Mouse (Mus musculus) v-Abl transformed pro-B cells (cell line): ENCODE results near the gene Cped1.
"Not testable (repeated sequence)": the region's sequence is repeated elsewhere in the genome, so short reads cannot be mapped to it uniquely, and the experiment has no call there.

Source experiments
- in situ Hi-C, 2 experiments: fragments of 400-800 bp; cut with MboI; formaldehyde crosslinking; loops; one replicate each; pipeline ENCODE4 v1.15.1; 2025; ENCODE audit not compliant: unreplicated experiment in 2 of 2

Cped1 gene

DNA sequence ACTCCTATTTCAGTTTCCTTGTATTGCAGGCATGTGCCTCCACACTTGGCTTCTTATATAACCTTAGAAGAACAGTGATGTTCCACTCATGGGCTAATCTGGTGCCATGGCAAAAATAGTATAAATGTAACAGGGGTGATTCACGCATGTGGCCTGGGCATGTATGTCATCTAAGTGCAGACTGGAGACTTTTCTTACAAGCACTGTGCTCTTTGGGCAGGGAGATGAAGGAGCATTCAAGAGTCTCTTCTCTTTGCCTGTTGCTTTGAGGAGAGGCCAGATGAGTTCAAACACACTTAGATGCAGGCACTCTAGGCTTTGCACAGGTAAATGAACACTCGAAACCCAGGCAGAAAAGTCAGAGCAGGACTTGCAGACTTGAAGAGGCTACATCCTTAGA lies 38.5 kb downstream of the Cped1 start:
- in situ Hi-C loops = no loop called here

DNA sequence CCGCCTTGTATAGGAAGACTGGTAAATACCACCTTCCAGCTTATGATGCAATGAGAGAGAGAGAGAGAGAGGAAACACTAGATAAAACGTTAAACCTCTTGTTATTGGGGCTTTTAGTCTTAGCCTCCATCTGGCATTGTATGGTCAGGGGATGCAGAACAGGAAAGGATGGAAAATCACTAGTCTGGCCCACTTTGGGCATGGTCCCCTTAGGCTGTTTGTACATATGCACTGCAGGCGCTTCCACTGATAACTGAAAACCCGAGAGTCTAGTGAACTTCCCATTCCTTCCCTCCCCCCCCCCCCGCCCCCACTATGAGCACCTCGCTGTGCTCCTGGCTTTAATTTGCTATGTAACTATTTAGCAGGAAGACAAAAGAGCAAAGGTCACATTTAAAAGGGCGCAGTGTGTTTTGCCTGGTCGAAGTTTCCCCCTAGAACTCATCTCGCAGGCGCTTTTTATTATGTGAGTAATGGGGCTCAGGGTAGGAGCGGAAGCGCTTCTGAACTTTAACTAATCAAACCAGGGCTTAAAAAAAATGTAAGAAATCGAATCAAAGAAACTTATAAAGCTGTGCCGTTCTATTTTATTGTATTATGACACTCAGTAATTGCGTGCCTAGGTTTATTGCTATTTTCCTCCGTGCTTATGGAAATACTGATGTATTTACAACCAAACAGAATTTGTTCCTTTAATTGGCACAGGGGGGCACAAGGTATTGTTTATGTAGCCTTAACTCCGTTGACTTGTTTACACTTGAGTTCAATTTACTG lies 40.1 kb downstream of the Cped1 start:
- in situ Hi-C loops = no loop called here

GRCm38 (mm10) chr6:22026358-22026673 lies 40.6 kb downstream of the Cped1 start:
- in situ Hi-C loops = no loop called here

- in situ Hi-C loops = no loop called here
Observed at GRCm38 (mm10) chr6:22026761-22027594, 41.3 kb downstream of the Cped1 start.

- in situ Hi-C loops = no loop called here
Observed at GRCm38 (mm10) chr6:22027854-22028253, 42.1 kb downstream of the Cped1 start.

DNA sequence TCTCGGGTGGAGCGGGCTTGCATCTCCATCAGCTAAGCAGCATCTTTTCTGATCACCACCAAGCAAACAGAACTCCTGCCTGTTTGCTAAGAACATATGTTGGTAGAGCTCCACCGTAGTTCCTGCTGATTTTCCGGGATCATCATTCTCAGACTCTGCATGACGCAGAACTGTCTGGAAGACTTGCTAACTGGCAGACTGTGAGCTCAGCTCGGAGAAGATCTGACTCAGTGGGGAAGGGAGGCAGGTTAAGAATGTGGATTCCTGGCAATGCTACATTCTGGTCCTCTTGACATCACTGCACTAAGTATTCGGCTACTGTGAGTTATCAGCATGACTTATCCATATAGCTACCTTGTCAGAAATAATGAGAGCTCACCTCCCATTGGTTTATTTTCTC lies 44.7 kb downstream of the Cped1 start:
- in situ Hi-C loops = no loop called here

GRCm38 (mm10) chr6:22033188-22033587 lies 47.5 kb downstream of the Cped1 start:
- in situ Hi-C loops = no loop called here

DNA sequence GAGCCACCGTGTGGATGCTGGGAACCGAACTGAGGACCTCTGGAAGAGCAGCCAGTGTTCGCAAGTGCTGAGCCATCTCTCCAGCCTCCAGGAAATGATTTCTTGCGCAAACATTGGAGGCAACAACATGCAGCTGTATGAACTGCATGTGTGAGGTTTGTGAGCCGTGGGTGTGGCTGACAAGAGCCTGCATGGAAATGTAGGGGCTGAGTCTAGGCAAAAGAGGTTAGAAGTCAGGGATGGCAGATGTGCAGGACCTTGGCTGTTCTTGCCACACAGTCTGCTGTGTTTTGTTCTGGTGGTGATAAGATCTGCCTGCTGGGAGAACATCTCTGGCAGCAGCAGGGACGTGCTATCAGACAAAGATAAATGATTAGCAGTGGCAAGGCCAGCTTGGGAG lies 49.7 kb downstream of the Cped1 start:
- in situ Hi-C loops = no loop called here

DNA sequence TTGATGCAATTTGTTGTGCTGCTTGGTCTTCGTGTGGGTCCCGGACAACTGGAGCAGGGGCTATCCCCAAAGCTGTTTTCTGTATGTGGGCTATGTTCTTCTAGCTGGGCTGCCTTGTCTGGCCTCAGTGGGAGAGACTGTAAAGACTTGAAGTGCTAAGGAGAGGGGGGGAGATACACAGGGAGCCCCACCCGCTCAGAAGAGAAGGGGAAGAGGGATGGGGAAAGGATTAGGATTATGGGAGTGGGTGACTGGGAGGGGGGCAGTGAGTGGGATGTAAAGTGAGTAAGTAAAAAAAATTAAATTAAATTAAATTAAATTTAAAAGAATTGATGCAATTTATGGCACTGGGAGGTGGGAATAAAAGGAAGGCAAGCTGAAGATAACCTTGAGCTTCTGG lies 50.2 kb downstream of the Cped1 start:
- in situ Hi-C loops = no loop called here

DNA sequence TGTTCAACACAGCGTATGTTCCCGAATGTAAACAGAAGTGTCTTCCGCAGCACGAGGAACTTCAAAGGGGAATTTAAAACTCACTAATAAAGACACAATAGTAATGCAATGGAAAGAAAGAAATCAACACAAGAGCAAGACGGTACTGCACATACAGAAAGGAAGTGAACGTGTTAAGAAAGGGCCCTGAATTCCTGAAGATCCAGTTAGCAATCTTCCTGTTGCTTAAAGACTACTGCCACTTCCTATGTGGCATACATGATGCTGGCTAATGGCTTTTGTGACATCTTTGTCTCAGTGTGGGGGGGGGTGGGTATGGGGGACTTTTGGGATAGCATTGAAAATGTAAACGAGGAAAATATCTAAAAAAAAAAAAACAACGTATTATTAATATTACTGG lies 50.7 kb downstream of the Cped1 start:
- in situ Hi-C loops = no loop called here

GRCm38 (mm10) chr6:22036911-22037310 lies 51.2 kb downstream of the Cped1 start:
- in situ Hi-C loops = no loop called here

GRCm38 (mm10) chr6:22037441-22038050 lies 51.8 kb downstream of the Cped1 start:
- in situ Hi-C loops = no loop called here

- in situ Hi-C loops = not testable (repeated sequence)
Observed at GRCm38 (mm10) chr6:22039666-22040065, 54.0 kb downstream of the Cped1 start.

DNA sequence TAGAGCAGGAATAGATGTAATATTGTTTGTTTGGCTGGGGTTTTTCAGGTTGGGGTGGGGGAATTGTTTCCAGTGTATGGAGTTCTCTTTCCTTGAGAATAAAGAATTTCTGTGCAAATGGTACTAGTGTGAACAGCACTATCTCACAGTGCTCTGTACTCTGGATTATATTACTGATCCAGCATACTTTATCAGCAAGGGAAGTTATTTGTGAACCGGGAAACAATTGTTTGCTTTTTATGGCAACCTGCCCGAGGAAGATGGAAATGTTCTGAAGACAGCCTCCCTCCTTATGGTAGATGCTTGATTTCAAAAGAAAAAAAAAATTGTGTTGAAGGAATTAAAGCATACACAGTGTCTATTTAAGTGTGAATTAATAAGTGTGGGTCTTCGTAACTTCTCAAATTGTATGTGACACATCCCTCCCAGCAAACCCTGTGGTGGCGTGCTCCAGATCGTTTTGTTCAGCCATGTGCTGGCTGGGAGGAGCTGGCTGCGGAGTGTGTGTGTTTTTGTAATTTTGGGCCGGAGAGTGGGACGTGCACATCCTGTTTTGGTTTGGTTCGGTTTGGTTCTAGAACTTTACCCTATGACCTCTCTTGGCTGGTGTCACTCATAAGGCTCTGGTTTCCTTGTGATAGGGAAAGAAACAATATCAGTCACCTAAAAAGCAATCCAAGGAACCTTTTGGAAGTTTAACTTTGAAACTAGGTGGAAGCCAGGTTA lies 59.3 kb downstream of the Cped1 start:
- in situ Hi-C loops = no loop called here

- in situ Hi-C loops = no loop called here
Observed at GRCm38 (mm10) chr6:22047101-22047500, 61.4 kb downstream of the Cped1 start.

- in situ Hi-C loops = no loop called here
Observed at GRCm38 (mm10) chr6:22049093-22049492, 63.4 kb downstream of the Cped1 start.

DNA sequence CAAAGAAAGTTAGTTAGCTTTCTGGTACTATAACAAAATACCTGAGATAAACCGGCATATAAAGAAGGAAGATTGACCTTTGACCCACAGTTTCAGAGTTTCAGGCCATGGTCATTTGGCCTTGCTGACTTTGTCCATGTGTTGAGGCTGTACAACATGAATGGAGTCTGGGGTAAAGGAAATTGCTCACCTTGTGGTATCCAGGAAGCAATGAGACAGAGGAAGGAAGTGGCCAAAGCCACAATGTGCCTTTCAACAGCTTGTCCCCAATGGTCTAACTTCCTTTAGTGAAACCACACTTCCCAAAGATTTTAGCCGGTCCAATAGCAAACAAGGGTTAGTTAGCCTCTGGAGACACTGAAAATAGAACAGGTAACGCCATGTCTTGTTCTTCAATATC lies 65.8 kb downstream of the Cped1 start:
- in situ Hi-C loops = no loop called here

- in situ Hi-C loops = no loop called here
Observed at GRCm38 (mm10) chr6:22053014-22053413, 67.3 kb downstream of the Cped1 start.

DNA sequence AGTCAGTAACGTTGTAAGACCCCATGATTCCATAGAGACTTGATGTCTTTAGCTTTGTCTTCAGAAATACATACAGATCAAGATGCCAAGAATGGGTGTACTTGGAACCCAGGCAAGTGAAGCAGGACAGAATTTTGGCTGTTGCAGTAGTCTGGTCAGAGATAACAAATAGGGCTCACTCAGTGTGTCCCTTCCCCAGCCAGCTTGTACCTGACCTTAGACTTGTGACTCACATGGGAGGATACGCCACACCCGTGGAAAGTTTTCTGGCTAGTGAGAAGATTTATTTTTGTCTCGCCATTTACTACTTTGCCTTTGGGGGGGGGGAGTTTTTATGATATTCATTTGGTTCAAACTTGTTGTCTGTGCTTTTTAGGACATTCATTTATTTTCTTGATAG lies 78.6 kb downstream of the Cped1 start:
- in situ Hi-C loops = loop anchor here in 1 of 2 experiments (10.0 kb wide), 1 partner anchor 140 kb away; no protein-coding TSS in a partner anchor

- in situ Hi-C loops = loop anchor here (5.0 kb wide), 2 partner anchors 78 to 273 kb away; no protein-coding TSS in a partner anchor
Observed at GRCm38 (mm10) chr6:22070603-22071322, 85.0 kb downstream of the Cped1 start.
